Mouse (Mus musculus) retina, postnatal 1 day (tissue): Measurements from ENCODE around the gene Numb.
"Not testable (repeated sequence)": the region's sequence is repeated elsewhere in the genome, so short reads cannot be mapped to it uniquely, and the experiment has no call there.

Experiments used
- DNase-seq: peaks from one replicate; pipeline ENCODE4 v3.0.0-alpha.2; 2012

Gene Numb

GRCm38 (mm10) chr12:83921535-83922381, at the start of gene Numb:
Numb (minus strand) TSS chr12:83921934.
- DNase-seq: peak; percentile 100

DNA sequence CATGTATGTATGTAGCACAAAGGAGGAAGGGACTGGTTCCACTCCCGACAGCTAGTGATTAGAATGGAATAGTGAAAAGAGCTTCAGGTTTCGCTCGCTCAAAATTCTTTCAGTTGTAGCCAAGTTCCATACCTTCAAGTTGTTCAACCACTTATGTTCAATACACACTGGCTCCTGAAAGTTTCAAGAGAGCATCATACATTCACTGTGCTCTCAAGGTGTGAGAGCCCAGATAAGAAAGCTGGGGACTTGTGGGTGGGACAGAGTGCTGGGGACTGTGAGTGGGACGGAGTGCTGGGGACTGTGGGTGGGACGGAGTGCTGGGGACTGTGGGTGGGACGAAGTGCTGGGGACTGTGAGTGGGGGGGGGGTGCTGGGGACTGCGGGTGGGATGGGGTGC, 43.5 kb upstream of the Numb start:
- DNase-seq: no peak

- no peak for DNase-seq
These were observed 36.5 kb upstream of the Numb start for GRCm38 (mm10) chr12:83958278-83958677.

- no peak for DNase-seq
These were observed 30.2 kb upstream of the Numb start for GRCm38 (mm10) chr12:83951711-83952575.

- peak; percentile 70 for DNase-seq
These were observed 29.3 kb upstream of the Numb start for GRCm38 (mm10) chr12:83950840-83951701.

DNA sequence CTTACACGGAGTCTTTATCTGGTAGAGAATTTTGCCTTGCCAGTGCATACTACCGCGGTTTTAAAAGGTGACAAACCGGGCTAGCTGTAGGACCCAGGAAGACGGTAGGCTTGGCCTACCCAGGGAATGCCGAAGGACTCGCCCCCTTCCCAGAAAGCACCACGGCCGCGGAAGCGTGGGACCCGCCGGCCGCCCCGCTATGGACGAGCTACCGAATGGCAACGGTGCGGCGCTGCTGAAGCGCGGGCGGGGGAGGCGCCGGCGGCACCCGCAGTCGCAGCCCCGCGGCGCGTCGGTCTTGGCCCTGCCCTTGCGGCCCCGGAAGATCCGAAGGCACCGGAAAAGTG, 28.7 kb upstream of the Numb start, which contains the start of gene Riox1:
Gene Riox1, plus strand, starts transcription at position 116 of the 347 bp plus-strand sequence.
- peak; percentile 93 for DNase-seq

- no peak for DNase-seq
These were observed 28.2 kb upstream of the Numb start for GRCm38 (mm10) chr12:83949776-83950492.

DNA sequence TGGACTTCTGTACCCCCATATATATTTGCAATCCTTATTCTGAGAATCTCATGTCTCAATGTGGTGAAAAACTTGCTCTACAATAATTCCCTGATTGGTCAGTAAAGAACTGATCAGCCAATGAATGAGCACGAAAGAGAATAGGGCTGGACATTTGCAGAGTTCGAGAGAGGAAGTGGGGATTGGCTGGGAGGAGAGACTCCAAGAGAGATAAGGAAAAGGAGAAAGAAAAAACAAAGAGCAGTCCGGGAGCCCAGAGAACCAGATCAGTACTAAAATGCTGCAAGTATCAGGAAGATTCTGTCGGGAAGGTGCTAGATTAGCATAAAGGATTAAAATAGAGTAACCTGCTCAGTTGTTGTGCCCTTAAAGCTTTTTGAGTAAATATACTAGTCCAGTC, 27.3 kb upstream of the Numb start:
- no peak for DNase-seq

DNA sequence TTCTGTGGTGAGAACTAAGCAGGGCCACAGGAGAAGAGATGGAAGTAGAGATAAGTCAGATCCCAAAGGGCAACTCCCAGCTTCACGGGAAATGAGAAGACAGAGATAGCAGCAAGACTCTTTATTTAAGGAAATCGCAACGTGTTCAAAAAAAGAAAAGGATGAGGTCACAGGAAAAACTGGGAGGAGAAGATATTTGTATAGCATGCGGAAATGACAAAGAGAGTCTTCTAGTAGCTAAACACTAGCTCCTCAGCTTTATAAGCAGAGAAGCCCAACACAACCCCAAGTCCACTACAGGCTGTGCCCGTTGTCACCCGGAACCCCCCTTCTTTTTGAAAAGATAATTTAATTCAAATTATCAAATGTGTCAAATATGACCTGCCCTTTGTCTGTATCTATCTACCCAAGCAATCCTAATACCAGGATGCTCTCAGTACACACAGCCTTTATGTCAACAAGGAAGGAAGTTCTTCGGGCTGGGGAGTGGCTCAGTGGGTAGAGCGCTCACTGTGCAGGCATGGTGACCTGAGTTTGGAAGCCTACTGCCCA, 25.6 kb upstream of the Numb start:
- DNase-seq: no peak

DNA sequence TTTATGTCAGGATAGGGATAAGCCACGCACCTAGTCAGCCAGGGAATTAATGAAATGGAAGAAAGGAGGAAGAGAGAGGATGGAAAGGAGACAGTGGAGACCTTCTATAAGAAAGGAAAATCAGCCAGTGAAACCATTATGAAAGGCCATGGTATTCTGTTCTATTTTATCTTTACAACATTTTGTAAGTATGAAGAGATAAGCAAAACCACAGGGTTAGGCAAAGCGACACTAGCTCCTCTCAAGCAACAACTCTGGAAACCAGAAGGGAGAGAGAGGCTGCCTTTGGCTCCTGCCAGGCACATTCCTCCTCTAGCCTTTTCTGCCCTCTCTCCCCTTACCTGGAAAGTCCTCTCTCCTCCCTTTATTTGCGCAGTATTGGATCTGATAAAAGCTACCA, 20.2 kb upstream of the Numb start:
- no peak for DNase-seq

DNA sequence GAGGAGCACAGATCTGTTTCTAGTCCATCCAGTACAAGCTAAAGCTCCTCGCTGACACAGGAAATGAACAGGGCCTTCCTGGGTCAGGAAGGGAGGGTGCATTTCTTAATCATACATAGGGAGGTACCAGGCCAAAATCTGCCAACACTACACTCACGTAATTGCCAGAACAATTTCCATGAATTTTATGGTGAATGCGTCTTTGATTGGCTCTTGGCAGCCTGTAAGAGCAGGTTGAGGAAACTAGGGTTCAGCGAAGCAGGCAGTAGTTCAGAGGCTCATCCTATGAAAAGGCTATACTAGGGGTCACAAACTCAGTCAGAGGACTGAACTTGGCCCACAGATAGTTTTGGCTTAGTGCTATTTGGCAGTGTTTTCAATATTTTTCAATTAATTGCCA, 18.3 kb upstream of the Numb start:
- DNase-seq: no peak

DNA sequence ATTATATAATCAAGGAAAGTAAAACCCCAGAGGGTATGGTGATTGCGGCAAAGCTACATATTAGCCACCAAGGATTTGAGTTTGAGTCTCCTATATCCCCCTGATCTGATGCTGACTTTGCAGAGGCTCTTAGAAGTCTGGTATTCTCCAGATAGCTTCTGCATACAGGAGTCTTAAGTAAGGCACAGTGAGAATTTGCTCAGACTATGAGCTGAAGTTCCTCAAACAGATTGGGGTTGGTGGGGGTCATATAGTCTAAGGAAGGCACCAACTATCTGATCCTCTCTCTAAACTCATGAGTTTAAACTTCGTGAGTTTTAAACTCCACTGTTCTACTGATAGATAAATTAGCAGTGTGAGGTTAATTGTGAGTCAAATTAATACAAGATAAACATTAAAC, 17.6 kb upstream of the Numb start:
- no peak for DNase-seq

GRCm38 (mm10) chr12:83938592-83938991, 16.9 kb upstream of the Numb start:
- not testable (repeated sequence) for DNase-seq

DNA sequence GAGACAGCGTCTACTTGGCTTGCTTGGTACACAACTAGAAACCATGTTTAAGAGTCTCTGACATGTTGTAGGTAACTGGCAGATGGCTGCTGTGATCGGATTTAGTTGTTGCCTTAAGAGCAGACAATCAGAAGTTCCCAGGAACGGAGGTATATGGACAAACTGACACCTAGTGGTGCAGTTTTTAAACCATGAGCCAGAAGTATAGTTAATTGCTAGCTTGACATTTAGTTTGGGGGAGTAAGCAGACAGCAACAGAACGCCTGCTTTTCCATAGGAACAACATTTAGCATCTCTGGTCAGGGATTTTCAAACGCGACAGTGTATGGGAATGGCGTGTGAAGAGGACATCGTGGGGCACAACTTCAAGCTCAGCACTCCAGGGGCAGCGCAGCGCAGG, 15.9 kb upstream of the Numb start:
- DNase-seq: no peak

DNA sequence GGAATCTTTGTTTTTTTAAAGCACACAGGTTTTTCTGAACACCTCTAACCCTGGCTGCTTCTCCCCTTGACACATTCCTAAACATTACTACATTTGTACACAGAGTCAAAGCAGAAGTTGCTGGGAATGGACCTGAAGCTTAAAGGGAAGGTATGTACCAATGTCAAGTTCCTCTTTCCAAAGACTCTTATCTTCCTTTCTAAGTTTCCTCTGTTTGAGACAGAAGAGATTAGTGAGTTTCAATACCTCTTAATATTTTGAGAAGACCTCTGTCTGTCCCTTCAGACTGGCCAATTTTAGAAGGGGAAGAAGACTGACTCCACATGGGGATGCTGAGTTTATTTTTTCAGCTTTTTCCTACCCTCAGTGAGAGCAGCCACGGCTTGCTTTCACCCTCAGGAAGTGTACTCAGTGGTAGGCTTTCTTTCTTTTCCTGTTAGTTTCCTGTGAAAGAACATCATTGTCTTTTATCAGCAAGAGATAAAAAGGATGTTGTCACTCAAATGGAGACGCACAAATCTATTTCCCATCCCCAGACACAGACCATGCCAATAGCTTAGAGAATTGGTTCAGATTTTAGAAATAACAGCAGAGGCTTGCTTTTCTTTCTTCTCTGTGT, 7.6 kb upstream of the Numb start:
- no peak for DNase-seq

- DNase-seq: no peak
These were observed 6.0 kb upstream of the Numb start for GRCm38 (mm10) chr12:83927747-83928146.

DNA sequence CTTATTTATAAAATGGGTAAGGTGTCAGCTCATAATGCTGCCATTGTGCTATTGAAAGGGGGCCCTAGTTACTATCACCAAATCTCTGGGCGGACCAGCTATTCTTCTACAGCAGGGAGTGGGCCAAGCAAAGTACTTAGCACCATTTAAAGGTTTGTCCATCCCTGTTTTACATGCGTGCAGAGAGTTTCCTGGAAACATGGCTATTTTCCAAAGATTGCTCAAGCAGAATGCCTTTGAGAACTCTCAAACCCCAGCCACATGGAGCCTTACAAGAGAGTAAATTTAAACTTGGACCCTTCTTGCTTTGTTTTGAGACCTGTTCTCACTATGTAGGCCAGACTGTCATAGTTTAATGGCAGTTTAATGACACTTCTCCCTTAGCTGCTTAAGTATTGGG, 4.3 kb upstream of the Numb start:
- DNase-seq: no peak

- no peak for DNase-seq
These were observed 3.5 kb upstream of the Numb start for GRCm38 (mm10) chr12:83925160-83925703.

DNA sequence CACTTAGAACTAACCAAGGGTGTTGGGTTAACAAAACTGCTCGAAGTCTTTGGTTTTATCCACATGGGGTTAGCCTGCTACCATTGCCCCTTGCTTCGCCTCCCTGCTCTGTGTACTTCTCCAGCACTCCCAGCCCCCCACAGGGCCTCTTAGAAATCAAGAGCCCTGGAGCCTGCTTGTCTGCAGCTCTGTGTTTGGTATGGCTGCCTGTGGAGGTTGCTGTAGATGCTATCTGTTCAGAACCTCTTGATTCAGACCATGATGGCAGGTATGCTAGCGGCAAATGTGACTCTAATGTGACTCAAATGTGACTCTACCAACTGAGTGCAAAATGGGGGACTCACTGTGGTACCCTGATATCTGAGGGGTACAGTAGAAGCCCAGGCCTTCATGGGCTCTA, 2.6 kb upstream of the Numb start:
- DNase-seq: no peak

DNA sequence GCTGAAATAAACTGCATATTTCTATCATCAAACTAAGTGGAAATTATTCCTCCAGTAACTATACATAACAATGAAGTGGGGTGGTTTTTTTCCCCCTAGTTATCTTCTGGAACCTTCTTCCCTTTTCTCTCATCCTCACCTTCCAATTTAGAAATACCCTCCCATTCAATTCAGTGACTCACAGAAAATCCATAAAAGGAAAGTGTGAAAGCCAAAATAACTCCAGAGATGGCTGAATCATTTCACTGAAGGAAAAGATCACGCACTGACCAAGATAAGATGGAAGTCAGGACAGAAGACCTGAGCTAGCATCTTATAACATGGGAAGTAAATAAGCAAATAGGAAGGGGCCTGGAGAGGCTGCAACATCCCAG, 1.7 kb upstream of the Numb start:
- DNase-seq: no peak

GRCm38 (mm10) chr12:83922724-83923485, 1.2 kb upstream of the Numb start:
- no peak for DNase-seq
